Mouse (Mus musculus) limb, embryonic 10.5 days (tissue): ENCODE data around the gene Pex19. TPM values are rescaled to one million over a fixed set of nuclear protein-coding genes. Genes with fewer than 3 reads are reported as not detected.

Experiments
- DNase-seq: peaks from one replicate; pipeline ENCODE4 v3.0.0-alpha.2; 2017; ENCODE audit warnings: low spot score
- H3K27ac ChIP-seq: fragments of 300-500 bp; sonication (generic); 2 replicates; pipeline ENCODE4 v1.5.1; 2016; ENCODE audit warnings: mild to moderate bottlenecking
- H3K27me3 ChIP-seq: fragments of 300-500 bp; sonication (generic); 2 replicates; pipeline ENCODE4 v1.6.1; 2016; ENCODE audit warnings: low read depth, mild to moderate bottlenecking; ENCODE audit not compliant: poor library complexity, severe bottlenecking
- H3K36me3 ChIP-seq: fragments of 300-500 bp; sonication (generic); 2 replicates; pipeline ENCODE4 v1.6.1; 2016; ENCODE audit warnings: mild to moderate bottlenecking, moderate library complexity
- H3K4me1 ChIP-seq: fragments of 300-500 bp; sonication (generic); 2 replicates; pipeline ENCODE4 v1.6.1; 2016
- H3K4me3 ChIP-seq: fragments of 300-500 bp; sonication (generic); 2 replicates; pipeline ENCODE4 v1.5.1; 2016; ENCODE audit warnings: mild to moderate bottlenecking, moderate library complexity
- H3K9me3 ChIP-seq: fragments of 300-500 bp; sonication (generic); replicated peaks from 2 replicates; pipeline ENCODE4 v1.6.1; 2016; ENCODE audit warnings: mild to moderate bottlenecking
- WGBS: fragments of 180-500 bp; shearing (Covaris S2); methylation state at CpG from one replicate; pipeline ENCODE4 v1.1.7; 2016; 5-methylcytosine and 5-hydroxymethylcytosine counted together
- polyA plus RNA-seq: library from polyadenylated mRNA; unstranded; fragments of >200 nt; fragmentation: Nextera tagmentation; extraction: Ambion mirVana; gene quantifications from 2 replicates; pipeline ENCODE4 v1.2.1, GENCODE M21; 2016

The Pex19 gene
- polyA plus RNA-seq, 1 experiment from 2014 or later, result 206 TPM

DNA sequence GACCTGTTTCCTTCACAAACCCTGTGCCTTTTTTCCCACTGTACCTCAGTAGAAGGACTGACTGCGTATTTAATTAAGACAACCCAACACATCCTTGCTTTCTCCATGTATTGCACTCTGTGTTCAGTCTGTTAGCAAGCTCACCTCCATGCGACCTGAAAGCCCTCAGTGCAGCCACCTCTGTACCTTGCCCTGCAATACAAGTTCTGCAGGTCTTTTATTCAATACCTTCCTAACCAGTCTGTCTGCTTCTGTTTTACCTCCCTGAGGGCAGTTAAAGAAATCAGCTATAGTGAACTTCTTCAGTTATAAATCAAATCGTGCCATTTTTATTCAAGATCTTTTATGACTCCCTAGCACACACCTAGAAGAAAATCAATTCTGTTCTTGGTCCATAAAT lies 15.0 kb downstream of the Pex19 start:
- peaks cover 3% of the 10 kb centered on the region for H3K36me3 ChIP-seq
- H3K4me1 ChIP-seq, result peaks cover 10% of the 10 kb centered on the region; the same call in 1 of the 2 replicates
- WGBS, result 81% methylated on average over 3 of the region's 3 CpGs
- no peak overlapping the region for H3K27ac ChIP-seq
- H3K27me3 ChIP-seq, result no peaks in the 10 kb centered on the region
- no peak overlapping the region for H3K4me3 ChIP-seq
- no peak for DNase-seq
- no peaks in the 10 kb centered on the region for H3K9me3 ChIP-seq

DNA sequence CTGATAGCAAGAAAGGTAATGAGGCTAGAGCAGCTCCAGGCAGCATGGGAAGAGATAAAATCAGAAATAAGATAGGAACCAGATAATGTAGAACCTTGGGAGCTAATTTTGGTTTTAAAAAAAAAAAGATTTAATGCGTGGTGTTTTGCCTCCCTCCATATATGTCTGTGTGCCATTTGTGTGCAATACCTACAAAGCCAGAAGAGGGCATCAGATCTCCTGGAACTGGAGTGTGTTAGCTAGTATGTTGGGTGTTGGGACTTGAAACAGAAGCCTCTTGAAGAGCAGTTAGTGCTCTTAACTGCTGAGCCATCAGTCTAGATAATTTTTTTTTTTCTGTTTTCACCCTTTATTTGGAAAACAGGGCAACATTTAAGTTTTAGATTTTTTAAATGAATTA lies 17.0 kb downstream of the Pex19 start:
- DNase-seq, result no peak
- H3K4me3 ChIP-seq, result no peak overlapping the region
- no peaks in the 10 kb centered on the region for H3K9me3 ChIP-seq
- WGBS, result 45% methylated on average over 1 of the region's 1 CpGs
- no peaks in the 10 kb centered on the region for H3K27me3 ChIP-seq
- no peak overlapping the region for H3K27ac ChIP-seq
- H3K36me3 ChIP-seq, result no peaks in the 10 kb centered on the region
- peaks cover 15% of the 10 kb centered on the region for H3K4me1 ChIP-seq

DNA sequence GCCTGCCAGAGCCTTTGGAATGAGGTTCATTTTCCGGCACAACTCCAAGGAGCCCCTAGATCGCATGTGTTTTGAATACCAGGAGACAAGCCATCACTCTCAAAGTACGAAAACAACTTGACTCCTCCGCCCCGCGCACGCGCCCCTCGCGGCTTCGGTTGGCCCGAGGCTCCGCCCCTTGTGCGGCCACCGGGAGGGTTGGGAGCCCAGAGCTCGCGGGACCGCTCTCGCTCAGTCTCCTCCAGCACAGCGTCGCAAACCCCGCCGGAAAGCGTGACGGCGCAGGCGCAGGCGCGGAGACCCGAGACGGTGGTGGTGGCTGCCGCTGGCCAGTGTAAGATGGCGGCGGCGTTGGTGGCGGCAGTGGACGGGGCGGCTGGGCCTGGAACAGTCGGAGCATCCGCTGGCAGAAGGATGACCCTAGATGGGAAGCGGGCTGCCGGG lies 21.3 kb downstream of the Pex19 start, which contains the start of gene Dcaf8:
TSS of gene Dcaf8 (plus strand) at position 250 of the 444 bp plus-strand sequence.
- peaks cover 20% of the 10 kb centered on the region for H3K4me1 ChIP-seq
- H3K27ac ChIP-seq, result peak within 1 kb of the TSS; percentile 98
- DNase-seq, result peak; percentile 98
- WGBS, result under 1% methylated on average over 42 of the region's 42 CpGs
- no peaks in the 10 kb centered on the region for H3K9me3 ChIP-seq
- peak within 1 kb of the TSS; percentile 72 for H3K4me3 ChIP-seq
- no peaks in the 10 kb centered on the region for H3K27me3 ChIP-seq
- H3K36me3 ChIP-seq, result peaks cover 30% of the 10 kb centered on the region

DNA sequence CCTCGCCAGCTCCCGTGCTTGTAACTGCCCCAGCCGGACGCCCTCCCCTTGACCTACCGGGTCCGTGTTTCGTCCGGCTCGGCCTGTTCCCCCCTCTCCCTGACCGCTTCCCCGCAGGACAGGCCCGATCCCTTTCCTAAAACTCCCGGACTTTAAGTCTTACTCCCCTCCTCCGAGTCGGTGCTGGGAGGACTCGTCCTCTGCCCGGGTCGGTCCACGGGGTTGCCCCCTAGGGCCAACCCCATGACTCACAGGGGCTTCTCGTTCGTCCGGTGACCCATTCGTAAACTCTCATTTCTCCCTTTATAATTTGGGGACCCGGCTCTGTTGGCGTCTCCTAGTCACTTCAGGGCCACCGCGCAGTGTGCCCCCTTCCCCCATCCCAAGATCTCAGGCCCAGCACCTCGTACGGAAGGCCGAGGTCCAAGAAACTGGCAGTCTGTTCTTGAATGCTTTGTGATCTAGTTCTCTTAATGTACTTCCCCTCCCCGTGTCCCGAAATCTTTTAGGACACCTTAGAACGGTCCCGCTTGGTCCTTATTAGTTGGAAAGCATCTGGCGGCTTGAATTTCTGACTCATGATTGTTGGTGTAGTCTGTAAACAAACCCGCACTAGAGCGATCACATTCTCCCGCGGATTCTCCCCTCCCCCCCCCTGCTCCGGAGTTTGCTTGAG lies 21.9 kb downstream of the Pex19 start:
- Histone ChIP-seq H3K27me3 (no peaks in the 10 kb centered on the region), H3K27ac (peak overlapping the region; percentile 98), H3K36me3 (peaks cover 36% of the 10 kb centered on the region), H3K9me3 (no peaks in the 10 kb centered on the region), H3K4me3 (peak overlapping the region; percentile 72), H3K4me1 (peaks cover 20% of the 10 kb centered on the region)
- under 1% methylated on average over 40 of the region's 40 CpGs for WGBS
- DNase-seq, result peak; percentile 78

DNA sequence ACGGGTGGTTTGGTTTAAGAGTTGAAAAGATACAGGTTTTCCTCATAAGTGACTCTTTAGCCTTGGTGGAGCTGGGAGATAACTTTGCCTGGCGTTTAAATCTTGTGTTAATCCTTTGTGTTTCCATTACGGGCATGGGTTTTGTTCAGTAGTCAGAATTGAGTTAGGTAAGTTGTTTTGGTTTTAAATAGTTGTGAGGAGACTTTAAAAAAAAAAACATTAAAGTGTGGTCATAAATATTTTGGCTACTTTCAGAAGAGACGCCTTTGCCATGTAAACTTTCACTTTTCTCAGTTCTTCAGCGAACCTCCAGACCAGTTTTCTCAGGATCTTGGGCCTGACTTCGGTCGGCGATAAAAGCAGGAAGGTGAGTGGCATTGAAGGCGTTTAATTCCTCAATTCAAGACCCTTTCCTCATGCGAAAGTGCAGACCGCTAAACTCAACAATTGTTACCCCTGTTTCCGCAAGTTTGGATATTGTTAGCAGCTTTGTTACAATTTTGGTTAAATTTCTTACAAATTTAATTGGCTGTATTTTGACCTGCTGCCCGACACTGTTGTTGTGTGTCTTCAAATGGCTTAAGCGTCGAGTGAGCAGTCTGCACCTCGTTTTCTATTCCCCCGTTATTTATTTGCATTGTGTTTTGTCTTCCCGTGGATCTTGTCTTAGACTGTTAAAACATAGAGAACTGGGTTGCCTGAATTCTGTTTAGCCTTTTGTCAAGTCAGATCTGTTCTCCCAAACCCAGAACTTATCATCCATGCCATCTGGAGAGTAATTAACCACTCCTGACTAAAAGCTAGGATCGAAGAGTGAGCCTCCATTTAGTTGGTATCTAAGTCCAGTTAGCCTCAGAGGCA lies 22.6 kb downstream of the Pex19 start:
- Histone ChIP-seq H3K4me3 (peak overlapping the region; percentile 72), H3K9me3 (no peaks in the 10 kb centered on the region), H3K4me1 (peaks cover 20% of the 10 kb centered on the region), H3K27me3 (no peaks in the 10 kb centered on the region), H3K36me3 (peaks cover 43% of the 10 kb centered on the region), H3K27ac (peak overlapping the region; percentile 98)
- 27% methylated on average over 19 of the region's 19 CpGs for WGBS
- no peak for DNase-seq

DNA sequence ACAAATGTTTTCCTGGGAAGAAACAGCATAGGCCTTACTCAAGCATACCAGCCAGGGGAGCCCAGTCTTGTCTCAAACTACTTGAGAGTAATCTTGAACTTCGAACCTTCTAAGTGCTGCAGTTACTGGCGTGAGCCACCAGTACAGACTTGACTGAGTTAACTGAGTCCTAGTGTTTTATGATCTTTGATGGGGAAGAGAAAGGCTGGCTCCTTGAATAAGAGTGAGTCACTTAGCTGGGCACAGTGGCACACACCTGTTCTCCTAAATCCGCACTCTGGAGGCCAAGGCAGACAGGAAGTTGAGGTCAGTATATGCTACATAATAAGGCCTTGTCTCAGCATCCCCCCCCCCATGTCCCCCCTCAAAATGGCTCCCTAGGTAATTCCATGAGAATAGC lies 28.0 kb downstream of the Pex19 start:
- peaks cover 80% of the 10 kb centered on the region for H3K36me3 ChIP-seq
- peaks cover 7% of the 10 kb centered on the region for H3K4me1 ChIP-seq
- no peak for DNase-seq
- H3K4me3 ChIP-seq, result no peak overlapping the region
- H3K27me3 ChIP-seq, result no peaks in the 10 kb centered on the region
- H3K27ac ChIP-seq, result no peak overlapping the region
- 97% methylated on average over 3 of the region's 3 CpGs for WGBS
- H3K9me3 ChIP-seq, result no peaks in the 10 kb centered on the region

DNA sequence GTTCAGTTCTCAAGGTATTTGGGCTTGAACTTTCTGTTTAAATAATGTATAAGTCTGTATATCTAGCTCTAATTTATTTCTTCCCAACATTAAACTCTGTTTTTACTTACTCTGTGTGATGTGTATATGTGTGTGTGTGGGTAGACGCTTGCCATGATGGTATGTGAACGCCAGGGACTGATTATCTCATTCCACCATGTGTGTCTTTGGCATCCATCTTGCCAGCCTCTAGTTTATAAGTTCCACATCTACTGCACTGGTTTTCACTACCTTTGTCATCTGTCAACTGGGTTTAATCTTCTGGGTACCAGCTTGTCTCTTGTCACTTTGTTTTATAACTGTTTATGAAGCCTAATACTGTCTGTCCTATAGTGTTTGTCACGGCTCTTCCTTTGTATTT lies 29.0 kb downstream of the Pex19 start:
- Histone ChIP-seq H3K27ac (no peak overlapping the region), H3K4me1 (no peaks in the 10 kb centered on the region), H3K4me3 (no peak overlapping the region), H3K27me3 (no peaks in the 10 kb centered on the region), H3K36me3 (peaks cover 74% of the 10 kb centered on the region), H3K9me3 (no peaks in the 10 kb centered on the region)
- 95% methylated on average over 3 of the region's 3 CpGs for WGBS
- DNase-seq, result no peak

DNA sequence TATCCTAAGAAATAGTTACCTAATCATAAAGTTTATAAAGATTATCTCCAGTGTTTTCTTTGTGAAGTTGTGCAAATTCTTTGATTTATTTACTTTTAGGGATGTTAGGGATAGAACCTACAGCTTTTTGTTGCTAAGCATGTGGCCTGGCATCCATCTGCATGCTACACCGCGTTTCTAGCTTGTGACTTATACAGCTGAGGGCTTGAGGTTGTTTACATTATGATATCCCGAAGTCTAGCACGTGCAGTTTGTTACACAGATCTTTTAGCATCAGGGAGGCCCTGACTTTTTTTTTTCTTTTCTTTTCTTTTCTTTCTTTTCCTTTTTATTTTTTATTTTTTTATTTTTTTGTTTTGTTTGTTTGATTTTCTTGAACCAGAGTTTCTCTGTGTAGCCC lies 33.4 kb downstream of the Pex19 start:
- H3K9me3 ChIP-seq, result no peaks in the 10 kb centered on the region

DNA sequence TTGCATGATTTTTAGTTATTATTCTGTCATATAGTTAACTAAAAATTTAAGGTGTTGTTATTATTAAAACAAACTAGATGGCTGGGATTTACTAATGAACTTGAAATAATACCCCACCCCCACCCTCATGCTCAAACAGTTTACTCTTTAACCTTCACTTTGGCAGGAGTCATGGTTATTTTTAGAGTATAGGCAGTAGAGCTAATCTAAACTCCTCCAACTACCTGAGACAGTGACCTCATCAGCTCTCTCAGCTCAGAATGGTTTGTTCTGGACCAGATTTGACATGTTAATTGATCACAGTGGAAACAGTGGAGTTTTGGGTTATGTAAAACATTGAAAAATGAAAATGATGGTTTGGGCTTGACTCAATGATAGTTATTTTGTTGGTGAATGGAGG lies 34.0 kb downstream of the Pex19 start:
- no peaks in the 10 kb centered on the region for H3K27me3 ChIP-seq
- peaks cover 49% of the 10 kb centered on the region for H3K36me3 ChIP-seq
- no peaks in the 10 kb centered on the region for H3K4me1 ChIP-seq
- H3K9me3 ChIP-seq, result no peaks in the 10 kb centered on the region
- H3K27ac ChIP-seq, result no peak overlapping the region
- no peak for DNase-seq
- no peak overlapping the region for H3K4me3 ChIP-seq

More for the DNA sequence above, 33.4 kb downstream of the Pex19 start:
- no peak for DNase-seq
- no peaks in the 10 kb centered on the region for H3K4me1 ChIP-seq
- H3K27ac ChIP-seq, result no peak overlapping the region
- H3K4me3 ChIP-seq, result no peak overlapping the region
- WGBS, result 89% methylated on average over 4 of the region's 4 CpGs
- H3K36me3 ChIP-seq, result peaks cover 49% of the 10 kb centered on the region
- H3K27me3 ChIP-seq, result no peaks in the 10 kb centered on the region

DNA sequence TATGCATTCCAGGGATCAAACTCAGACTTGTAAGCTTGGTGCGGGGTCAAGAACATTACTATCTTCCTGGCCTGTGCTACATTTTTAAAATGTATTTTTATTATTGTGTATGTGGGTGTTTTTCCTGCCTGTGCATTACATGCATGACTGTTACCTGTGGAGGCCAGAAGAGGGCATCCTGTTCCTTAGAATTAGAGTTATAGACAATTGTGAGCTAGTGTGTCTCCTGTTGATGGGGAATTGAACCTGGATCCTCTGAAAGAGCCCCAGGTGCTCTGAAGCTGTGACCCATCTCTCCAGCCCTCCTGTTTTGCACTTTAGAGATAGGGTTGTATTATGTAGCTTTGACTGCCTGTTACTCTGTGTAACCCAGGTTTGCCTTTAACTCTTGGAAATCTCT lies 35.5 kb downstream of the Pex19 start:
- 96% methylated on average over 1 of the region's 1 CpGs for WGBS
- H3K36me3 ChIP-seq, result peaks cover 49% of the 10 kb centered on the region
- no peaks in the 10 kb centered on the region for H3K27me3 ChIP-seq
- no peak overlapping the region for H3K27ac ChIP-seq
- H3K9me3 ChIP-seq, result no peaks in the 10 kb centered on the region
- no peaks in the 10 kb centered on the region for H3K4me1 ChIP-seq
- no peak for DNase-seq
- no peak overlapping the region for H3K4me3 ChIP-seq

DNA sequence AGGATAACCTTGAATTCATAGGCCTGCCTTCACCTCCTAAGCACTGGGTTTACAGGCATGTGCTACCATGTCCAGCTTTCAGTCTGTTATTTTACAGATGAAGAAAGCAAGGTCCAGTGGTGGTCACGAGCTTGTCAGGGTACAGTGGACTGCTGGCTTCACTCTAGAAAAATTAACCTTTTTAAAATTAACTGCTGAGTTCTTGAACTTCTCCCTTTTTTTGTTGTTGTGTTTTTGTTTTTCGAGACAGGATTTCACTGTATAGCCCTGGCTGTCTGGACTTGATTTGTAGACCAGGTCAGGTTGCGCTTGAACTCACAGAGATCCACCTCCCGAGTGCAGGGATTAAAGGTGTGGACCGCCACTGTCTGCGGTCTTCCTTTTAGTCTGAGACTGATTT lies 36.4 kb downstream of the Pex19 start:
- Histone ChIP-seq H3K4me1 (no peaks in the 10 kb centered on the region), H3K27me3 (no peaks in the 10 kb centered on the region), H3K4me3 (no peak overlapping the region), H3K27ac (no peak overlapping the region), H3K36me3 (peaks cover 55% of the 10 kb centered on the region), H3K9me3 (no peaks in the 10 kb centered on the region)
- WGBS, result 88% methylated on average over 6 of the region's 6 CpGs
- no peak for DNase-seq

DNA sequence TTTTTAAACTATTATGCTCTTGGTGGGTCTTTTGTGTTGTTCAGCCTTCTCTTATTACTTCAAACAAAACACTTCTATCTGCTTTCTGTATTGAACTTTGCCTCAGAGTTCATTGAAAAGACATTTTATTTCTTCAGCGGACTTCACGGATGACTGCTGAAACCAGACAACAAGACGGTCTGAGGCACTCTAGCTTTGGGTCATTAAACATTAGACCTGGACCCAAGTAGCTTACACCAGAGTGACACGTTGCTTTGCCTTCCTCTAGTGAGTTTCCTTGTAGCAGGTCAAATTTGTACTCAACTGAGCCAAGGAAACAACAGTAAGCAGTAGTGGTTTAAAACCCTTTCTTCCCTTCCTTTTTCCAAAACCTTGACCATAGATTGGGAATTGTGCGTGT lies 41.4 kb downstream of the Pex19 start:
- DNase-seq, result no peak
- no peaks in the 10 kb centered on the region for H3K9me3 ChIP-seq
- WGBS, result 93% methylated on average over 5 of the region's 5 CpGs
- no peaks in the 10 kb centered on the region for H3K4me1 ChIP-seq
- no peak overlapping the region for H3K4me3 ChIP-seq
- H3K27me3 ChIP-seq, result no peaks in the 10 kb centered on the region
- H3K27ac ChIP-seq, result no peak overlapping the region
- H3K36me3 ChIP-seq, result peaks cover 92% of the 10 kb centered on the region

DNA sequence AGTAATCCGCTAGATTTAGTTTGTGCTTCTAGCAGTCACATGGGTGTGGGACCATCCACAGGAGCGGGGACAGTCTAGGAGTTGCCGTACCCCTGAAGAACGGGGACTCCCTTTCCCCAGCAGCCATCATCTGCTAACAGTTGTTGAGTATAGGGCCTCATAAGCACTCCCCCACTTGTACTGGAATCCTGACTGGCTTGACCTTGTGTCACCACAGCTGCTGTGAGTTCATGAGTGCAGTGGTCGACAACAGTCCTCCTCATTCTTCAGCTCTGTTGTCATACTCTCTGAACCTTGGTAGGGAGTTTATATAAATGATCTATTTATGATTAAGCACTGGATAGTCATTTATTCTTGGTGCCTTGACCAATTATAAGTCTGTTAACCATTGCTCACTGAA lies 43.3 kb downstream of the Pex19 start:
- Histone ChIP-seq H3K27me3 (no peaks in the 10 kb centered on the region), H3K4me3 (no peak overlapping the region), H3K36me3 (peaks cover 99% of the 10 kb centered on the region), H3K4me1 (no peaks in the 10 kb centered on the region), H3K9me3 (no peaks in the 10 kb centered on the region), H3K27ac (no peak overlapping the region)
- WGBS, result 95% methylated on average over 5 of the region's 5 CpGs
- DNase-seq, result no peak
